Mouse (Mus musculus) C2C12 (cell line): ENCODE results near the gene Rab5c.

ENCODE experiments used
- CEBPB ChIP-seq: IDR thresholded peaks from one replicate; pipeline ENCODE4 v1.6.1; 2011; ENCODE audit warnings: low read depth, mild to moderate bottlenecking, control low read depth, moderate library complexity
- CTCF ChIP-seq: IDR thresholded peaks from one replicate; pipeline ENCODE4 v1.5.1; 2011; ENCODE audit not compliant: control insufficient read depth, insufficient read depth, insufficient read length
- MYOD1 ChIP-seq: IDR thresholded peaks from one replicate; pipeline ENCODE4 v1.6.1; 2011; ENCODE audit warnings: low read depth; ENCODE audit not compliant: control insufficient read depth, insufficient read length
- USF1 ChIP-seq: IDR thresholded peaks from one replicate; pipeline ENCODE4 v1.6.1; 2011; ENCODE audit warnings: low read depth, mild to moderate bottlenecking, control low read depth, moderate library complexity

- TF ChIP-seq CTCF, result no peak
- TF ChIP-seq CEBPB, result no peak
- TF ChIP-seq MYOD1, result no peak
- no peak for TF ChIP-seq USF1
Observed at GRCm38 (mm10) chr11:100671956-100672355, 66.1 kb downstream of the Rab5c start.
